Mouse (Mus musculus) midbrain, embryonic 10.5 days (tissue): ENCODE measurements around the gene Lrrc3. TPM values are rescaled to one million over a fixed set of nuclear protein-coding genes. Genes with fewer than 3 reads are reported as not detected.

Experiments
- DNase-seq: peaks from one replicate; pipeline ENCODE4 v3.0.0-alpha.2; 2017; ENCODE audit warnings: low spot score
- H3K27ac ChIP-seq: fragments of 300-500 bp; sonication (generic); replicated peaks from 2 replicates; pipeline ENCODE4 v1.5.1; 2016; ENCODE audit warnings: mild to moderate bottlenecking
- H3K27me3 ChIP-seq: fragments of 300-500 bp; sonication (generic); 2 replicates; pipeline ENCODE4 v1.6.1; 2016; ENCODE audit warnings: low read depth, mild to moderate bottlenecking; ENCODE audit not compliant: poor library complexity, severe bottlenecking
- H3K36me3 ChIP-seq: fragments of 300-500 bp; sonication (generic); 2 replicates; pipeline ENCODE4 v1.6.1; 2016; ENCODE audit warnings: mild to moderate bottlenecking, moderate library complexity
- H3K4me1 ChIP-seq: fragments of 300-500 bp; sonication (generic); 2 replicates; pipeline ENCODE4 v1.6.1; 2016
- H3K4me3 ChIP-seq: fragments of 300-500 bp; sonication (generic); 2 replicates; pipeline ENCODE4 v1.5.1; 2016; ENCODE audit warnings: mild to moderate bottlenecking, moderate library complexity
- H3K9me3 ChIP-seq: fragments of 300-500 bp; sonication (generic); replicated peaks from 2 replicates; pipeline ENCODE4 v1.6.1; 2016; ENCODE audit warnings: mild to moderate bottlenecking
- WGBS: fragments of 180-500 bp; shearing (Covaris S2); methylation state at CpG from one replicate; pipeline ENCODE4 v1.1.7; 2016; 5-methylcytosine and 5-hydroxymethylcytosine counted together
- polyA plus RNA-seq: library from polyadenylated mRNA; unstranded; fragments of >200 nt; fragmentation: Nextera tagmentation; extraction: Ambion mirVana; gene quantifications from 2 replicates; pipeline ENCODE4 v1.2.1, GENCODE M21; 2016

The Lrrc3 gene
- polyA plus RNA-seq, 1 experiment from 2014 or later, result 2.3 TPM

DNA sequence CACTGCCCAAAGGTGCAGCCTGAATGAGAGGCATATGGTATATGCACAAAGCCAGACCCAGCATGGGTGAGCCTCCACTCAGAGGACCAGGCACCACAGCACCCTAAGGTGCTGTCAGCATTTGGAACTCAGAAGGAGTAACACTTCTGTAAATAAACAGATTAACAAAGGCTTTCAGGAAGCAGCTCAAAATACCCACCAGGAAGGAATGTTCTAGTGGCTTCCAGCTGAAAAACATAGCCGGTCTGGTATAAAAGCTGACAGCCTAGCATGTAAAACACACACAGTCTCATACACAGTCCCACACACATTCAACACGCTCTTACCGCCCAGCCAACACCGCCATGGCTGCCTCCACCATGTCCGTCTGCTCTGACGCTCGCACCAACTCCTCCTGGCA is 40.7 kb downstream of the Lrrc3 start, which contains the start of gene Gm3285:
TSS of gene Gm3285 (plus strand) at position 301 of the 400 bp plus-strand sequence.
- no peak for DNase-seq
- WGBS, result 54% methylated on average over 7 of the region's 7 CpGs
- H3K36me3 ChIP-seq, result no peaks in the 10 kb centered on the region
- no peaks in the 10 kb centered on the region for H3K9me3 ChIP-seq
- H3K4me1 ChIP-seq, result peaks cover 21% of the 10 kb centered on the region
- no peak within 1 kb of the TSS for H3K27ac ChIP-seq
- no peak within 1 kb of the TSS for H3K4me3 ChIP-seq
- no peaks in the 10 kb centered on the region for H3K27me3 ChIP-seq

DNA sequence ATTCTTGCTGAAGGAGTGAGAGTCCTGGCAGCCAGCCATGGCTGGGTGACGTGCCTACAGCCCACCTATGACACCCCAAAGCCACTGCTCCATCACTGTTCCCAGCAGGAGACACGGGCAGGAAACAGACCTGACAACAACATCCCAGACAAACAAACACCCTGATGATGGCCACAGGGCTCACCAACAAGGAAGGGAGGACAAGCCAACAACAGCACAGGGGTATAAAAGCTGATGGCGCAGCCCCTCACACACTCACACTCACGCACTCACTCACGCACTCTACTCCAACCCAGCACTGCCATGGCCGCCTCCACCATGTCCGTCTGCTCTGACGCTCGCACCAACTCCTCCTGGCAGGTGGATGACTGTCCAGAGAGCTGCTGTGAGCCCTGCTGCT is 49.8 kb downstream of the Lrrc3 start, which contains the start of gene Gm10318:
TSS of gene Gm10318 (plus strand) at position 301 of the 400 bp plus-strand sequence.
- Histone ChIP-seq H3K4me1 (0 out of 2 replicates have a peak, but pooled peaks cover 2% of the 10 kb centered on the region), H3K4me3 (no peak within 1 kb of the TSS), H3K36me3 (no peaks in the 10 kb centered on the region), H3K27ac (peak within 1 kb of the TSS; percentile 55), H3K9me3 (peaks cover 6% of the 10 kb centered on the region; the same call in 1 of the 2 replicates), H3K27me3 (no peaks in the 10 kb centered on the region)
- no peak for DNase-seq
- WGBS, result 78% methylated on average over 9 of the region's 9 CpGs

Other genes with a start within 250 kb of the Lrrc3 start
- 0.84 and 0.97 TPM in 2 replicates for gene Tspear, start 216.0 kb downstream of the Lrrc3 start, polyA plus RNA-seq
- not detected in 2 replicates for gene Gm19402, start 211.8 kb downstream of the Lrrc3 start, polyA plus RNA-seq
- not detected in 2 replicates for gene Gm9508, start 205.3 kb downstream of the Lrrc3 start, polyA plus RNA-seq
- gene Gm10272, start 195.9 kb downstream of the Lrrc3 start, polyA plus RNA-seq, result not detected in 2 replicates
- not detected in 2 replicates for gene Gm10024, start 191.1 kb downstream of the Lrrc3 start, polyA plus RNA-seq
- not detected in 2 replicates for gene Gm10142, start 186.7 kb downstream of the Lrrc3 start, polyA plus RNA-seq
- not detected in 2 replicates for gene Krtap12-1, start 181.9 kb downstream of the Lrrc3 start, polyA plus RNA-seq
- not detected in 2 replicates for gene Gm10100, start 176.1 kb downstream of the Lrrc3 start, polyA plus RNA-seq
- not detected in 2 replicates for gene Gm18596, start 159.9 kb downstream of the Lrrc3 start, polyA plus RNA-seq
- gene Gm9736, start 151.2 kb downstream of the Lrrc3 start, polyA plus RNA-seq, result not detected in 2 replicates
- not detected in 2 replicates for gene Gm3233, start 142.9 kb downstream of the Lrrc3 start, polyA plus RNA-seq
- gene Gm3238, start 131.2 kb downstream of the Lrrc3 start, polyA plus RNA-seq, result not detected in 2 replicates
- not detected in 2 replicates for gene Gm7138, start 125.6 kb downstream of the Lrrc3 start, polyA plus RNA-seq
- gene Gm3250, start 120.0 kb downstream of the Lrrc3 start, polyA plus RNA-seq, result not detected in 2 replicates
- gene Gm7137, start 114.3 kb downstream of the Lrrc3 start, polyA plus RNA-seq, result not detected in 2 replicates
- not detected in 2 replicates for gene Gm9639, start 107.5 kb downstream of the Lrrc3 start, polyA plus RNA-seq
- gene Gm19668, start 103.4 kb downstream of the Lrrc3 start, polyA plus RNA-seq, result not detected in 2 replicates
- gene Gm9507, start 90.7 kb downstream of the Lrrc3 start, polyA plus RNA-seq, result not detected in 2 replicates
- gene Gm2696, start 87.9 kb downstream of the Lrrc3 start, polyA plus RNA-seq, result not detected in 2 replicates
- not detected in 2 replicates for gene Krtap10-4, start 75.4 kb downstream of the Lrrc3 start, polyA plus RNA-seq
- not detected in 2 replicates for gene Krtap10-10, start 66.6 kb downstream of the Lrrc3 start, polyA plus RNA-seq
- gene Gm36176, start 55.7 kb downstream of the Lrrc3 start, polyA plus RNA-seq, result not detected in 2 replicates
- not detected in 2 replicates for gene Gm10318, start 49.7 kb downstream of the Lrrc3 start, polyA plus RNA-seq
- gene Gm3285, start 40.6 kb downstream of the Lrrc3 start, polyA plus RNA-seq, result not detected in 2 replicates
- 0.84 and 0.88 TPM in 2 replicates for gene Trpm2, start 68.0 kb upstream of the Lrrc3 start, polyA plus RNA-seq
- gene 1810043G02Rik, start 76.0 kb upstream of the Lrrc3 start, polyA plus RNA-seq, result 39.6 and 39.8 TPM in 2 replicates
- gene Pfkl, start 107.5 kb upstream of the Lrrc3 start, polyA plus RNA-seq, result 203 and 242 TPM in 2 replicates
- gene Dnmt3l, start 139.4 kb upstream of the Lrrc3 start, polyA plus RNA-seq, result 0.12 and 0.14 TPM in 2 replicates
- gene Aire, start 141.1 kb upstream of the Lrrc3 start, polyA plus RNA-seq, result 0.12 and 0.19 TPM in 2 replicates
- gene Icosl, start 166.8 kb upstream of the Lrrc3 start, polyA plus RNA-seq, result 2.2 and 2.6 TPM in 2 replicates